8 mouse cellular contexts compared by ENCODE assay signal in genomic region chr1:144003416-144003815, GRCm38 (mm10). TPM values are rescaled to one million over a fixed set of nuclear protein-coding genes. Genes with fewer than 3 reads are reported as not detected.
DNase-seq lines count a peak whose midpoint lies in the region; ATAC-seq and TF ChIP-seq lines count a peak whose summit lies in the region.

No protein-coding gene starts in this region.

- WGBS in hindbrain, embryonic 10.5 days: 5% methylated on average over 10 of the region's 10 CpGs
- WGBS in limb, embryonic 11.5 days: 9% methylated on average over 10 of the region's 10 CpGs
- 4% methylated on average over 10 of the region's 10 CpGs for WGBS in neural tube, embryonic 12.5 days

- peak overlapping the region; percentile 66 for H3K4me2 ChIP-seq in limb, embryonic 11.5 days (ENCODE audit: low read depth, severe bottlenecking)
- peak overlapping the region; percentile 67 for H3K4me2 ChIP-seq in neural tube, embryonic 12.5 days (replicated peaks)

- no peaks in the 10 kb centered on the region for H3K9me3 ChIP-seq in hindbrain, embryonic 10.5 days
- H3K9me3 ChIP-seq in limb, embryonic 11.5 days (ENCODE audit: control insufficient read depth, low read length): no peaks in the 10 kb centered on the region
- H3K9me3 ChIP-seq in neural tube, embryonic 12.5 days: no peaks in the 10 kb centered on the region

- no peaks in the 10 kb centered on the region; the same call in 1 of the 2 replicates for H3K4me1 ChIP-seq in cortical plate, adult 2 months (ENCODE audit: control insufficient read depth, insufficient read depth, low read length)
- H3K4me1 ChIP-seq in hindbrain, embryonic 10.5 days (replicated peaks): peaks cover 39% of the 10 kb centered on the region
- no peaks in the 10 kb centered on the region for H3K4me1 ChIP-seq in limb, embryonic 11.5 days (ENCODE audit: control insufficient read depth, insufficient read depth, low read length)
- no peaks in the 10 kb centered on the region for H3K4me1 ChIP-seq in neural tube, embryonic 12.5 days

- H3K4me3 ChIP-seq in cortical plate, adult 2 months (ENCODE audit: insufficient read depth, low read length): peak overlapping the region; percentile 90
- H3K4me3 ChIP-seq in hindbrain, embryonic 10.5 days: peak overlapping the region; percentile 57
- peak overlapping the region; percentile 52 for H3K4me3 ChIP-seq in limb, embryonic 11.5 days (ENCODE audit: low read depth, low read length)
- peak overlapping the region; percentile 57 for H3K4me3 ChIP-seq in neural tube, embryonic 12.5 days

- H3K27me3 ChIP-seq in hindbrain, embryonic 10.5 days (ENCODE audit: insufficient read depth, poor library complexity, severe bottlenecking): no peaks in the 10 kb centered on the region
- H3K27me3 ChIP-seq in limb, embryonic 11.5 days (ENCODE audit: control insufficient read depth, insufficient read depth, low read length): no peaks in the 10 kb centered on the region
- no peaks in the 10 kb centered on the region for H3K27me3 ChIP-seq in neural tube, embryonic 12.5 days (replicated peaks)

- no peak for TF ChIP-seq CTCF in cortical plate, adult 2 months (IDR thresholded peaks at IDR 0.05; ENCODE audit: extremely low read depth, insufficient read depth, low read length)

- peak; percentile 1; the same call in 1 of the 2 replicates for ATAC-seq in limb, embryonic 11.5 days (ENCODE audit: insufficient number of reproducible peaks, low FRiP score, low TSS enrichment, low read depth)
- ATAC-seq in neural tube, embryonic 12.5 days (ENCODE audit: low FRiP score, low read depth): peak; percentile 30

- peak; percentile 63; the same call in 1 of the 2 replicates for TF ChIP-seq POLR2A in cortical plate, adult 2 months (IDR thresholded peaks at IDR 0.05; ENCODE audit: extremely low read depth, insufficient read depth, low read length)

- H3K9ac ChIP-seq in limb, embryonic 11.5 days (ENCODE audit: low read length): peak overlapping the region; percentile 62
- H3K9ac ChIP-seq in neural tube, embryonic 12.5 days: peak overlapping the region; percentile 68

- peak overlapping the region; percentile 73 for H3K27ac ChIP-seq in cortical plate, adult 2 months (ENCODE audit: insufficient read depth, low read length)
- H3K27ac ChIP-seq in hindbrain, embryonic 10.5 days: peak overlapping the region; percentile 89
- H3K27ac ChIP-seq in limb, embryonic 11.5 days (replicated peaks; ENCODE audit: low read depth, low read length): no peak overlapping the region
- no peak overlapping the region for H3K27ac ChIP-seq in neural tube, embryonic 12.5 days

- DNase-seq in adrenal gland, adult (ENCODE audit: inconsistent age in 2 of 2, low spot score in 1 of 2): peak; percentile 48 to 82
- DNase-seq in adrenal gland, adult 18-20 months (ENCODE audit: low spot score in 2 of 2): no peak
- peak; percentile 37 for DNase-seq in 3T3-L1 (ENCODE audit: low read depth, low spot score)
- peak; percentile 29 for DNase-seq in hindbrain, embryonic 10.5 days (ENCODE audit: low spot score)
- DNase-seq in limb, embryonic 11.5 days (ENCODE audit: low spot score): peak; percentile 38
- DNase-seq in urinary bladder, postnatal 25 days (ENCODE audit: low spot score): no peak

- H3K36me3 ChIP-seq in hindbrain, embryonic 10.5 days: peaks cover 22% of the 10 kb centered on the region
- no peaks in the 10 kb centered on the region for H3K36me3 ChIP-seq in limb, embryonic 11.5 days (ENCODE audit: control insufficient read depth, insufficient read depth, low read length)
- H3K36me3 ChIP-seq in neural tube, embryonic 12.5 days: peaks cover 8% of the 10 kb centered on the region; the same call in 1 of the 2 replicates

RNA-seq across cellular contexts. Expression of gene Rgs2, which starts 0.5 kb away (rescaled TPM):
- 100 to 1,000 TPM; 210 to 229 TPM for total RNA-seq in adrenal gland, adult 18-20 months (2021)
- polyA plus RNA-seq in cortical plate, adult 2 months (2012; rRNA removed): 34.5 and 39.3 TPM in 2 replicates
- 44.8 and 50.3 TPM in 2 replicates for polyA plus RNA-seq in hindbrain, embryonic 10.5 days (2016; fragmentation: Nextera tagmentation; extraction: Ambion mirVana)
- polyA plus RNA-seq in limb, embryonic 11.5 days (2014; fragmentation: Nextera tagmentation; extraction: Ambion mirVana): 29.3 and 30.1 TPM in 2 replicates
- polyA plus RNA-seq in neural tube, embryonic 12.5 days (2016; fragmentation: Nextera tagmentation; extraction: Ambion mirVana): 77.2 and 83.4 TPM in 2 replicates

Comparison
In these comparisons a context has a peak if more than half of its experiments do, and no peak if none do; other contexts are left out.
1. DNase-seq: peak in adrenal gland, adult (2 of 2), 3T3-L1 (single experiment), hindbrain, embryonic 10.5 days (single experiment) and limb, embryonic 11.5 days (single experiment); none in adrenal gland, adult 18-20 months (0 of 2) and urinary bladder, postnatal 25 days (single experiment).
2. H3K27ac ChIP-seq: peak in cortical plate, adult 2 months (single experiment) and hindbrain, embryonic 10.5 days (single experiment); none in limb, embryonic 11.5 days (single experiment) and neural tube, embryonic 12.5 days (single experiment).
3. Peak in every context shown above with its lines, with median percentiles within 50 percentile points of each other: H3K4me3 ChIP-seq.